Mouse (Mus musculus) mammary gland, adult 2 months (tissue): Measurements from ENCODE around the gene Hsf2. TPM values are rescaled to one million over a fixed set of nuclear protein-coding genes. Genes with fewer than 3 reads are reported as not detected.

Experiments used
- polyA plus RNA-seq: library from polyadenylated mRNA; depleted of rRNA; stranded (reverse); fragments of >200 nt; gene quantifications from 2 replicates; pipeline ENCODE4 v1.2.3, GENCODE M21; 2012; ENCODE audit warnings: low replicate concordance; rRNA removed

Hsf2 gene
- 1.9 and 7.7 TPM in 2 replicates for polyA plus RNA-seq

GRCm38 (mm10) chr10:57485908-57486541, at the start of gene Hsf2:
Gene Hsf2, plus strand, starts transcription at chr10:57486385.

GRCm38 (mm10) chr10:57532218-57533101, 46.3 kb downstream of the Hsf2 start, which contains the start of gene Serinc1:
Gene Serinc1, minus strand, starts transcription at chr10:57532530.

Other genes with a start within 250 kb of the Hsf2 start
- 32.3 and 90.6 TPM in 2 replicates for gene Serinc1, start 46.1 kb downstream of the Hsf2 start, polyA plus RNA-seq
- gene Pkib, start 145.6 kb downstream of the Hsf2 start, polyA plus RNA-seq: 1.3 and 2.0 TPM in 2 replicates